Mouse (Mus musculus) cerebellum, postnatal 14 days (tissue): ENCODE results near the gene Tyms.
"Not testable (repeated sequence)": the region's sequence is repeated elsewhere in the genome, so short reads cannot be mapped to it uniquely, and the experiment has no call there.

Experiments used
- DNase-seq, 2 experiments: peaks; one replicate each; pipeline ENCODE4 v3.0.0; 2021; ENCODE audit warnings: mixed read lengths in 2 of 2

The Tyms gene

DNA sequence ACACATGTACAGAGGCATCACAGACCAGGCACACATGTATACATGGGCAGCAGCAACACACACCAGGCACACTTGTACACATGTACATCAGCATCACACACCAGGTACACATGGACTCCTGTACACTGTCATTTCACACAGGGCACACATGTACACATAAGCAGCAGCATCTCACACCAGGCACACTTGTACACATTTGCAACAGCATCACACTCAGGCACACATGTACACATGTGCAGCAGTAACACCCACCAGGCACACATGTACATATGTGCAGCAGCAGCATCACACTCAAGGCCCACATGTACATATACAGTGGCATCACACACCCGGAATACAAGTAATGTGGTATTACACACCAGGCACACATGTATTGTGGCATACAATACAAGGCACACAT lies 24.8 kb upstream of the Tyms start:
- no peak for DNase-seq

DNA sequence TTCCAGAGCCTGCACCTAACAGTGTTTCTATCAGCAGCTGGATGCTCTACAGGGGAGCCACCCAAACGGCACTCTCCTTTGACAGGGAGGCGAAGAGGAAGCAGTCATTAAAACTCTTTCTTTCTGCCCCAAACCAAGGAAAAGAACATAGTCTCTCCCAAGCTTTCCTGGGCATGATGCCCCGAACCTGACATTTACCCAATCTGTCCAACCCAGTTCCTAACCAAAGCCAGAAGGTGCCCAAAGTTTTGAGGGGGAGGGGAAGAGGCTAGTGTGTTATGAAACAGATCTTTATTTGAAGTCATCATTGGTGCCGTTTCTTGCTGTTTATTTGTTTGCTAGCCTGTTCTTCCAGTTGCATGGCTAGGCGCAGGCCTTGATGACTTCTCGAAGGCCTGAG lies 22.3 kb upstream of the Tyms start:
- DNase-seq: no peak

DNA sequence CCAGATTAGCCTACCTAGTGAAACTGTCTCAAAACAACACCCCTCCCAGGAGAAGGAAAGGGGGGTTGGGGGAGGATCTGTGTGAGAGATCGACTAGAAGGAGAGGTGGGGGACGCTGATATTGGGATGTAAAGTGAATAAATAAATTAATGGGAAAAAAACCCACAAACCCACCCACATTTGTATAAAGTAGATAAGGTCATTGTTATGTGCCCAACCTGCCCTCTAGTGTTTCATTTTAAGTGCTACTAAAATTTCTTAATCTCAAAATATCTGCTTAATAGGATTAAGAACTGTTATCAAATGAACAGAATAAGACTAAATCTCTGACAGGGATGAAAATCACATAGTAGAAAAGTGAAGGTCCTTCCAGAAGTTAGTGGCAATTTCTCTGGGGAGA lies 21.0 kb upstream of the Tyms start:
- no peak for DNase-seq

DNA sequence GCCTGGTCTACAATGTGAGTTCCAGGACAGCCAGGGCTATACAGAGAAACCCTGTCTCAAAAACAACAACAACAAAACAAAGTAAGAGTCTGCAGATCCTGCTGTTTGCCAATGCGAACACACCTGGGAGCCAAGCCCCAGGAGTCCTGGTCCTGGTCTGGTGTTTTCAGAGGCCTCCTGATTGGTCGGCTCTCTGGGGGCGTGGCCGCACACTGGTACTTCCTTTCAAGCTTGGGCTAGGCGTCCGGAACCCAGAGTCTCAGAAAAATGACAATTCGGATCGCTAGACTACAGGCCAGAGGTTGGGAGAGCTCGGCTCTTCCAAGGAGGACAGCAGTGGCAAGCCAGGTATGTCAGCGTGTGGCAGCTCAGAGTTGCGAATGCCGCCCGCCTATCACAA lies 19.3 kb upstream of the Tyms start:
- no peak for DNase-seq

DNA sequence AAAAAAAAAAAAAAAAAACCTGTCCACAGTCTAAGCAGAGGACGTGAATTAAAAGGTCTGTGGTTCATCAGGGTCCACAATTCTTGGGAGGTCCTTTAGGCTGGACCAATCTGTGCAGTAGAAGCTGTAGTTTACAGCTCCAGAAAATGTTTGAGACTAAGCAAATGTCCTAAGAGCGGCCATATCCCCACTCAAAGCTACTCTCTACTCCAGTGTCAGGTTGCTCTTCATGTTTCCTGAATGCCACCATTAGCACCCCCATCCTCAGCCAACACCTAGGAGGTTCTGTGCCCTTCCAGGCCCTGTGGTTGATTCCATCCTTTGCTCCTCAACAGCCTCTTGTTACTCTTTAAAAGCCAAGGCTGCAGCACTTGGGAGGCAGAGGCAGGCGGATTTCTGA lies 1.0 kb downstream of the Tyms start:
- DNase-seq: no peak

DNA sequence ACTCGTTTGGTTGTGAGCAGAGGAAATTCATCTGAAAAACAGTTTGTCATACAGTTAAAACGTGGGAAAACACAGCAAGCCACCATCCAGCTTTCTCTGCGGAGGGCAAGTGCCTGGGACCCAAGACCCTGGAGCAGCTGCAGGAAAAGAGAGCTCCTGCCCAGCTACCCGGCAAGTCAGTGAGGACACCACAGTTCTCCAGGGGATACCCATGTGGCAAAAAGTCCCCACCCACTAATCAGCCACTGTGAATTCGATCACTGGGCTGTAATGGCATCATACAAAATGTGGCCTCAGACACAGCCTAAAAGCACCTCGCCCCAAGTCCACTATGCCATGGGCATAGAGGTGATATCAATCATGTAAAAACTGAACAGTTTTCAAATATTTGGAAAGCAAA lies 1.7 kb downstream of the Tyms start:
- no peak for DNase-seq

DNA sequence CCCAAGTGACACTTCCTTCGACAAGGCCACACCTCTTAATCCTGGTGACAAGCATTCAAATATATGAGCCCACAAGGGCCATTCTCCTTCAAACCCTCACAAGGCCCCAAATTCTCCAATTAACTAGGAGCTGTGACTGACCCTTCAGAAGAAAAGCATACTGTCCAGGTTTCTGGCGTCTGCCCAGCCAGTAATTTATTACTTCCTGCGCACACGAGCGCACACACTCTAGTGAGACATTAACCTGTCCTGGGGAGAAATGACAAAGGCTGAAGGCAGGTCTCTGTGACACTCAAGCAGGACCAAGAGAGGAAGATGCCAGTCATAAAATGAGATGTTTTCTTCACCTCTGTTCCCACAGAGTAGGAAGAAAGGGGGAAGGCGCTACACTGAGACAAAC lies 5.7 kb downstream of the Tyms start:
- no peak for DNase-seq

DNA sequence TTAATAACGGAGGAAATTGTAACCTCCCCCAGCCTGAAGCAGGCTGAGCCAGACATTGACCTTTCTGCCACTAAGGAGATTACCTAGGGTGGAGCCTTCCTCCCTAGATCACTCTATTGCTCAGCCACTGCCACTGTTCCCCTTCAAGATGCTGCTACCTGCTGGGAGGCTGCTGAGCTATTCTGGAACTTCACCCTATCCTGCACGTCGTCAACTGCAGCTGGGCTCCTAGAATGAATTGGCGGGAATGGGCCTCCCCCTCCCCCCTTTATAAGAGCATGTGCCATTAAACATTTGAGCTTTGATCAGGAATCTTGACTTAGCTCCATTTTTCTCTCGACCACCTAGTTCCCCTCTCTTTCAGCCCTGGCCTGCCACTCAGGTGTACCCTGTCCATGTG lies 13.8 kb downstream of the Tyms start:
- DNase-seq: not testable (repeated sequence)

DNA sequence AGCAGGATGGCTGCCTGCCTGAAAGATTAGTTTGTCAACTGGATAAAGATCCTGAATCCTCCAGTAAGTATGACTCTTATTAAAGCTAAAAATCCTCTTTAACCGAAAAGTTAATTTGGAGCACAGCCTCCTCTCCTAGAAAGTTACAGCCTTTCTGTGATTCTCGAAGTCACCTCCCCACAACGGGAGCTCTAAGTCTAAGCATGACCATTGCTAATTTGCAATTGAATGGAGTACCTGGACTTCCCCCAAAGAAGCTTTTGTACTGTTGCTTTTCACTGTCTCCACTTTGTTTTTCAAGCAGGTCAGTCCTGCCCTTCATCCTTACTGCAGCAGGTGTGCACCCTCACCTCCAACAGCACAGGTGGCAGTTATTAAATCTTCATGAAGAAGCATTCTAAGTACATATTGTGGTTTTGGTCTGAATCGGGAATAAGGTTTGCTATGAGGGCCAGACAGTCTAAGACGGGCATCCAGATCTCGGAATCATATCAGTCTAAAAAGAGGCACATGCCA lies 15.1 kb downstream of the Tyms start:
- no peak for DNase-seq

DNA sequence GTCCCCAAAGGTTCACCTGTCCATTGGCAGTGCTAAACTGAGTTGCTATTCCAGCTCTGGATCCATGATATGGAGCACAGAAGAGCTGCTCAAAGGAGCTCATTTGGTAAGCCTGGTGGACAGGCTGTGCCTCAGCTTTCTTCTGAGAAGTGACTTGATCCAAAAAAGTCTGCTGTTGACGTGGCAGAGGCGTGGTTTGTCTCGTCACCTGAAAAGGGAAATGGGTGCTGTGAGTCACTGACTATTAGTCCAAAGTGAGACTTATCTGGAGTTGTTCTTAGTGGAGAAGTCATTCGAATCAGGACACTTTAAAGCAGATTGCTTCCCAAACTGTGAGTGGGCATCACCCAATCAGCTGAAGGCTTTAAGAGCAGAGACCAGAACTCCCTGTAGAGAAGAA lies 33.6 kb downstream of the Tyms start:
- DNase-seq: not testable (repeated sequence)

DNA sequence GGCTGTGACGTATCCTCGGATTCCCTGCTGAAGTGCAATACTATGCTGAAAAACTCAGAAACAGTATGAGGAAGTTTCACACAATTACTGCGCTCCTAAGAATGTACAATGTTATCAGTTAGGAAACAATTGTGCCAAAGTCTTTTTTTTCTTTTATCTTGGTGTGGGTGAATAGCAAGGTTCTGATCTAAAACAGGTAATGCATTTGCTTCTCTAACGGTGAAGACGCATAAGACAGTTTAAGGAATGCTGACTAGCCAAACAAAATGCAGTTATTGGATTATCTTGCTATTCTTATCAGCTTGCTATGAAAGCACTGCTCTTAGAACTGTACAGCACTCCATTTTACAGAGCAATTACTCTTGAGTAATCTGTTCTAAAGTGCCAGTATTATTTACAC lies 34.1 kb downstream of the Tyms start:
- not testable (repeated sequence) for DNase-seq

DNA sequence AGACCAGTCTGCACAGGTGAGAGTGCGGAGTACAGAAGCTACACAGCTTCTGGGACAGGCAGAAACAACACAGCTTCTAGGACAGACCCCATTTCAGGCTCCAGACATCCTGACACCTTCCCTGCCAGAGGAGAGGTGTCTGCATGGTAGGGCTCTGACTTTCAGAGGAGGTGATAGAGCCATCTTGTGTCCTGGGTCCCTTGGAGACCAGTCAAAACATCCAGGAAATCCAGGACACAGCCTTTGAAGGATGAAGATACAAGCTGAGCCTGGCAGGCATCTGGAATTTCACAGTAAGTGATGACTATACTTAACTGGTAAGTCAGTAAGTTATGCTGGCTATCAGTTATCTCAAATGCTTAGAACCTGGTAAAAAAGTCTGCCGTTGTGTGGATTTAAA lies 36.3 kb downstream of the Tyms start:
- not testable (repeated sequence) for DNase-seq

DNA sequence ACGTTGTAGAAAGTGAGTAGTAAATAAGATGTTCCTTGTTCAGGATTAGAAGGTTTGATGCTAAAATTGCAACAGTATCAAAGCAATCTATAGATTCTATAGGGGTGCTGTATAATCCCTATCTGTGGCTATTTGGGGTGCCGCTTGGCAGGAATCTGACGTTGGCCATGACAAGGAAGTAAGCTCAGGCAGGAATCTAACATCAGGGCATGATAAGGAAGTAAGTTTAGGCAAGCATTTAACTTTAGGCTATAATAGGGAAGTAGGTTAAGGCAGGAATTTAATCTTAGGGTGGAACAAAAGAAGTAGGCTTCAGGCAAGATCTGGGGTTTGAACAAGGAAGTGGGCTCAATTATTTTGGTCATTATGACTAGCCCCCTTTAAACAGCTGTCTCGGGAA lies 37.6 kb downstream of the Tyms start:
- DNase-seq: not testable (repeated sequence)

DNA sequence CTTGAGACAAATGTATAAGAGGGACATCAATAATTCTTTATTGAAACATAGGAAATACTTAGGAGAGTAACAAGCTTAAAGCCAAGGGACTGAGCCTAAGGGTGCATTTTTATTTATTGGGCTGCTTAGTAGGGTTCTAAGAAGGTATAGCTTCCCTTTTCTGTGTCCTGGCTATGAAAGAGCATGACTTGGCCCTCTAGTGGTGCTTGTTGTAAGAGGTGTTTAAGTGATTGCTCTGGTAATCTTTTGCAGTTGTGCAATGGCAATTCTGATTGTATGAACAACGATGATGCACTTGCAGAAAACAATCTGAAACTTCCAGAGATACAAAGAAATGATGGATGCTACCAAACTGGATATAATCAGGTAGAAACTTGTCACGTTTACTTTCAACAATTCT lies 58.8 kb downstream of the Tyms start:
- peak; percentile 12 to 26 for DNase-seq

DNA sequence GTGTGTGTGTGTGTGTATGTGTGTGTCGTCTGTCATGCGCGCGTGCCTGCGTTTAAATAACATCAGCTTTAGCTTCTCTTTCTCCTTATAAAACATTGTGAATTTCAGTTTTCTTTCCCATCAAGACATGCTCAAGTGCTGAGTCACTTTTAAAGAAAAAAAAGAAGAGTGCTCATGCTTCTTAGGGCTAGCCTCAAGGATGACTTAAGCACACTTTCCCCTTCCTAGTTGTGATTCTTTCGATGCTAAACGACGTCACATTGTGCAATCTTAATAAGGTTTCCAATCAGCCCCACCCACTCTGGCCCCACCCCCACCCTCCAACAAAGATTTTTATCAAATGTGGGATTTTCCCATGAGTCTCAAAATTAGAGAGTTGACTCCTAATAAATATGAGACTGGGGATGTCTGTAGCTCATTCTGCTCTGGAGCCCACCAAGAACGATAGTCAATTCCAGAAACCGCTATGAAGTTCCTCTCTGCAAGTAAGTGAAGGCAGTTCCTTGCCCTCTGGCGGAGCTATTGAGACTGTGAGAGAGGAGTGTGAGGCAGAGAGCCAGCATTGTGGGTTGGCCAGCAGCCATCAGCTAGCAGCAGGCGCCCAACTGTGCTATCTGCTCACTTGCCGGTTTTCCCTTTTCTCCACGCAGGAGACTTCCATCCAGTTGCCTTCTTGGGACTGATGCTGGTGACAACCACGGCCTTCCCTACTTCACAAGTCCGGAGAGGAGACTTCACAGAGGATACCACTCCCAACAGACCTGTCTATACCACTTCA lies 60.5 kb downstream of the Tyms start, which contains the start of gene Il6:
Gene Il6, plus strand, starts transcription at position 389 of the 778 bp plus-strand sequence.
- DNase-seq: peak; percentile 95 to 96
